Mouse (Mus musculus): ENCODE measurements around the gene Plod2. TPM values are rescaled to one million over a fixed set of nuclear protein-coding genes. Genes with fewer than 3 reads are reported as not detected.

Gene Plod2
- total RNA-seq, 4 experiments from 2014 or later, result 12.7 to 16.6 (median 14.8) TPM

- no peak for DNase-seq (ENCODE audit: low spot score)
These were observed 13.3 kb downstream of the Plod2 start for GRCm38 (mm10) chr9:92555006-92555958.

- DNase-seq (ENCODE audit: low spot score), result no peak
These were observed 17.7 kb downstream of the Plod2 start for GRCm38 (mm10) chr9:92559750-92560149.

- DNase-seq (ENCODE audit: low spot score), result no peak
These were observed 19.0 kb downstream of the Plod2 start for GRCm38 (mm10) chr9:92560840-92561547.

- DNase-seq (ENCODE audit: low spot score), result no peak
These were observed 20.4 kb downstream of the Plod2 start for GRCm38 (mm10) chr9:92562416-92562815.

GRCm38 (mm10) chr9:92563306-92563705 lies 21.3 kb downstream of the Plod2 start:
- no peak for DNase-seq (ENCODE audit: low spot score)

- no peak for DNase-seq (ENCODE audit: low spot score)
These were observed 22.4 kb downstream of the Plod2 start for GRCm38 (mm10) chr9:92564391-92564790.

GRCm38 (mm10) chr9:92566234-92566633 lies 24.2 kb downstream of the Plod2 start:
- no peak for DNase-seq (ENCODE audit: low spot score)

GRCm38 (mm10) chr9:92567474-92567873 lies 25.5 kb downstream of the Plod2 start:
- DNase-seq (ENCODE audit: low spot score), result no peak

GRCm38 (mm10) chr9:92568798-92569197 lies 26.8 kb downstream of the Plod2 start:
- DNase-seq (ENCODE audit: low spot score), result no peak

- DNase-seq (ENCODE audit: low spot score), result peak; percentile 25
These were observed 30.5 kb downstream of the Plod2 start for GRCm38 (mm10) chr9:92572376-92573108.

GRCm38 (mm10) chr9:92583876-92584275 lies 41.9 kb downstream of the Plod2 start:
- no peak for DNase-seq (ENCODE audit: low spot score)

GRCm38 (mm10) chr9:92586025-92586424 lies 44.0 kb downstream of the Plod2 start:
- DNase-seq (ENCODE audit: low spot score), result no peak

- no peak for DNase-seq (ENCODE audit: low spot score)
These were observed 45.4 kb downstream of the Plod2 start for GRCm38 (mm10) chr9:92587391-92587790.

- DNase-seq (ENCODE audit: low spot score), result no peak
These were observed 46.2 kb downstream of the Plod2 start for GRCm38 (mm10) chr9:92588226-92588625.

- no peak for DNase-seq (ENCODE audit: low spot score)
These were observed 47.0 kb downstream of the Plod2 start for GRCm38 (mm10) chr9:92589021-92589420.

- no peak for DNase-seq (ENCODE audit: low spot score)
These were observed 49.5 kb downstream of the Plod2 start for GRCm38 (mm10) chr9:92591482-92591881.

- no peak for DNase-seq (ENCODE audit: low spot score)
These were observed 50.7 kb downstream of the Plod2 start for GRCm38 (mm10) chr9:92592757-92593156.

- DNase-seq (ENCODE audit: low spot score), result no peak
These were observed 52.5 kb downstream of the Plod2 start for GRCm38 (mm10) chr9:92594491-92594890.

GRCm38 (mm10) chr9:92595296-92595695 lies 53.3 kb downstream of the Plod2 start:
- no peak for DNase-seq (ENCODE audit: low spot score)

GRCm38 (mm10) chr9:92596916-92597547 lies 55.0 kb downstream of the Plod2 start:
- no peak for DNase-seq (ENCODE audit: low spot score)

GRCm38 (mm10) chr9:92597776-92598175 lies 55.8 kb downstream of the Plod2 start:
- peak; percentile 30 for DNase-seq (ENCODE audit: low spot score)

All from heart, adult 8-10 months (tissue).